Mouse (Mus musculus) liver, postnatal 0 days (tissue): ENCODE measurements around the gene Slc12a3.

Experiments used
- CTCF ChIP-seq: sonication (generic); IDR thresholded peaks from 2 replicates; pipeline ENCODE4 v1.5.1; 2016; ENCODE audit warnings: antibody characterized with exemption, low read depth
- EP300 ChIP-seq: IDR thresholded peaks from 2 replicates; pipeline ENCODE4 v1.6.1; 2016; ENCODE audit warnings: antibody characterized with exemption, low read depth, mild to moderate bottlenecking

DNA sequence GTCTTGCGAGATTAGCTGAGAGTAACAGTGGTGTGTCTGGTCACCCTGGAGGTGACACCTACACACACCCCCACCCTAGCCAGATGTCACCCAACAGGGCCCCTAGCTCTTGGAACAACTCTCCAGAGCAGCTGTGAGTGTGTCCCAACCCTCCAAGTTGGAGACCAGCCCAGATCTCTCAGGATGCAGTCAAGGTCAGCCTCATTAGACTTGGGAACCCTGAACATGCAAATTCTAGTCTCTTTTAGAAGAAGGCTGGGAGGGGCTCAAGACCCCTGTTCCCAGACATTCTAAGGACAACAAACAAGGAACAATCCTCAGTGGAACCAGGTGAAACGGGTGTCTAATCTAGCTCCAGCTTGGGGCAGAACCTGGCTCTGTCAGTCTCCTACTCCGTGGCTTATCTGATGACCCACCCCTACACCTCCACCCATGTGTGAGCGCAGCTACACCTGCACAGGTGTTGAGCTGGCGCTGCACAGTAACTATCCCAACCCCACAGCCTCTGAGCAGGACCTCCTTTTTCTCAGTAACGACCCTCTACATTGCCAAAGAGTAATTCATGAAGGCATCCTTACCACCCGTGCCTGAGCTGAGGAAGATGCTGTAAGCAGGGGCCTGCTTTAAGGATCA, 33.7 kb downstream of the Slc12a3 start:
- TF ChIP-seq CTCF (no peak), EP300 (peak; percentile 53)
